Mouse (Mus musculus) brain, embryonic 14.5 days (tissue): Measurements from ENCODE around the gene Lrrc17. TPM values are rescaled to one million over a fixed set of nuclear protein-coding genes. Genes with fewer than 3 reads are reported as not detected.
"Not testable (repeated sequence)": the region's sequence is repeated elsewhere in the genome, so short reads cannot be mapped to it uniquely, and the experiment has no call there.

Experiments used
- DNase-seq: peaks from one replicate; pipeline ENCODE4 v3.0.0-alpha.2; 2011; ENCODE audit warnings: low read depth
- CTCF ChIP-seq: fragments of 200-500 bp; IDR thresholded peaks from 2 replicates; pipeline ENCODE4 v1.5.1; 2012; ENCODE audit warnings: inconsistent platforms, mild to moderate bottlenecking, moderate library complexity, borderline replicate concordance; ENCODE audit not compliant: insufficient read depth, insufficient read length; ENCODE audit errors: extremely low read depth
- POLR2A ChIP-seq: fragments of 200-500 bp; IDR thresholded peaks from 2 replicates; pipeline ENCODE4 v1.6.1; 2012; ENCODE audit warnings: mild to moderate bottlenecking, inconsistent platforms, borderline replicate concordance; ENCODE audit not compliant: poor library complexity, insufficient read depth, insufficient read length, severe bottlenecking; ENCODE audit errors: extremely low read depth
- polyA plus RNA-seq: library from polyadenylated mRNA; depleted of rRNA; stranded (reverse); fragments of >200 nt; gene quantifications from 2 replicates; pipeline ENCODE4 v1.2.3, GENCODE M21; 2012

The Lrrc17 gene
- polyA plus RNA-seq, 1 experiment: 12.2 TPM

- peak; percentile 17 for DNase-seq
- TF ChIP-seq POLR2A (no peak), CTCF (no peak)
Observed at GRCm38 (mm10) chr5:21574386-21575209, 31.2 kb downstream of the Lrrc17 start.

- no peak for TF ChIP-seq CTCF
- TF ChIP-seq POLR2A: no peak
- DNase-seq: no peak
Observed at GRCm38 (mm10) chr5:21575210-21575550, 31.8 kb downstream of the Lrrc17 start.

- no peak for TF ChIP-seq CTCF
- DNase-seq: no peak
Observed at GRCm38 (mm10) chr5:21578136-21578535, 34.8 kb downstream of the Lrrc17 start.

GRCm38 (mm10) chr5:21586763-21587162 lies 43.4 kb downstream of the Lrrc17 start:
- peak; percentile 53 for DNase-seq
- TF ChIP-seq CTCF (peak; percentile 63), POLR2A (no peak)

- TF ChIP-seq CTCF (no peak), POLR2A (no peak)
Observed at GRCm38 (mm10) chr5:21587683-21588082, 44.3 kb downstream of the Lrrc17 start.

DNA sequence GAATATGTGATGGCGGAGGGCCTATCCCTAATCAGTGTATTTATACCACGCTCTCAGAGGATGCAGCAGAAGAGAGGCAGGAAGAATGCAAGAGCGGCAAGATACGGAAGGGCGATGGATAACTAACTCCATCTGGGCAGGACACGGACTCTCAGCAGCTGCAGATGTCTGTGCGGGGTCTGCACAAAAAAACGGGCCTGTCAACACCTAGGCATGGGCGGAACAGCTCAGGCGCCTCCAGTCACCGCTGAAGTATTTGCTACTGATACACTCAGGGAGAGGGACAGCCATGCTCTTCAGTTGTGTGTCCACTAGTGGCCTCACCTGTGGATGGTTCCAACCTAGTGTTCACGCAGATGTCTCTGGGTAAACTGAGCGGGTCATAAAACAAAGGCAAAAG lies 44.9 kb downstream of the Lrrc17 start:
- TF ChIP-seq POLR2A: no peak
- no peak for TF ChIP-seq CTCF
- no peak for DNase-seq

More at GRCm38 (mm10) chr5:21587683-21588082, 44.3 kb downstream of the Lrrc17 start:
- DNase-seq: no peak

- no peak for TF ChIP-seq CTCF
- TF ChIP-seq POLR2A: no peak
- DNase-seq: no peak
Observed at GRCm38 (mm10) chr5:21592106-21592505, 48.7 kb downstream of the Lrrc17 start.

DNA sequence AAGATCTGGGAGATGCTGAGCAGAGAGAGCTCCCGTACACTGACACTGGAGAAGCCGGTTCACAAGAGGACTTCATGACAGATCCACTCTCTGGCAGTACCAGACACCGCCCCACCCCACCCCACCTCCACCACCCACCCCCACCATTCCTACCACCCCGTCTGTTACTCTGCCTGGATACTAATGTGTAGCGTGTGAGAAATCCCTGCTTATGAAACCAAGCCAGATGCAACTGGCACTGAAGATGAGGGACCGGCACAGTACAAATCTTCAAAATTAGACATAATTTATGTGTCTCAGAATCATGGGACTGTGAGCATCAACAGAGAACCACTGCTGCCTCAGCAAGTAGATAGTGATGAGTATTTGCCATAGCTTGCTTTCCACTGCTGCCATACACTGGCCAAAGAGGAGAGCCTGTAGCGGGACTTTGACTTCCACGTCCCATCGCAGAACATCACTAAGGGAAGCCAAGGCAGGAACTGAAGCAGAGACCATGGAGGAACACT lies 49.9 kb downstream of the Lrrc17 start:
- DNase-seq: no peak

GRCm38 (mm10) chr5:21599536-21599935 lies 56.2 kb downstream of the Lrrc17 start:
- DNase-seq: not testable (repeated sequence)

More for the DNA sequence above, 49.9 kb downstream of the Lrrc17 start:
- no peak for TF ChIP-seq POLR2A
- TF ChIP-seq CTCF: no peak

- TF ChIP-seq CTCF (no peak), POLR2A (no peak)
- DNase-seq: no peak
Observed at GRCm38 (mm10) chr5:21599961-21600360, 56.6 kb downstream of the Lrrc17 start.

DNA sequence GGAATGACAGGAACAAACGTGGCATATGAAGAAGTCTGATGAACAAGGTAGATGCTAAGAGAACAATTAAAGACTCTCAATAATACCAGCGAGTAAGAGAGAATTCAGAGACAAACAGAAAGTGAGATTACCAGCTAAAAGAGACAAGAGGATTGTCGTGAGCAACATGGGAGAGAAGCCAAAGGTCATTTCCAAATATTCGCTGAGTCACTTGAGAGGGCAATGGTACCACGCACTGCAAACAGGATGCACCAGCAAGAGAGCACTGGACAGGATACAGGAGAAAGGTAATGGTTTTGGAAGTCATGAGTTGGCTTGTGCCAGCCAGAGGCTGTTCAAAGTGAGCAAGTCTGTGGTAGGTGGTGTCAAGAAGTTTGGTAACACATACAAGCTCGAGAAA lies 62.6 kb downstream of the Lrrc17 start:
- DNase-seq: no peak
- TF ChIP-seq CTCF (no peak), POLR2A (no peak)

DNA sequence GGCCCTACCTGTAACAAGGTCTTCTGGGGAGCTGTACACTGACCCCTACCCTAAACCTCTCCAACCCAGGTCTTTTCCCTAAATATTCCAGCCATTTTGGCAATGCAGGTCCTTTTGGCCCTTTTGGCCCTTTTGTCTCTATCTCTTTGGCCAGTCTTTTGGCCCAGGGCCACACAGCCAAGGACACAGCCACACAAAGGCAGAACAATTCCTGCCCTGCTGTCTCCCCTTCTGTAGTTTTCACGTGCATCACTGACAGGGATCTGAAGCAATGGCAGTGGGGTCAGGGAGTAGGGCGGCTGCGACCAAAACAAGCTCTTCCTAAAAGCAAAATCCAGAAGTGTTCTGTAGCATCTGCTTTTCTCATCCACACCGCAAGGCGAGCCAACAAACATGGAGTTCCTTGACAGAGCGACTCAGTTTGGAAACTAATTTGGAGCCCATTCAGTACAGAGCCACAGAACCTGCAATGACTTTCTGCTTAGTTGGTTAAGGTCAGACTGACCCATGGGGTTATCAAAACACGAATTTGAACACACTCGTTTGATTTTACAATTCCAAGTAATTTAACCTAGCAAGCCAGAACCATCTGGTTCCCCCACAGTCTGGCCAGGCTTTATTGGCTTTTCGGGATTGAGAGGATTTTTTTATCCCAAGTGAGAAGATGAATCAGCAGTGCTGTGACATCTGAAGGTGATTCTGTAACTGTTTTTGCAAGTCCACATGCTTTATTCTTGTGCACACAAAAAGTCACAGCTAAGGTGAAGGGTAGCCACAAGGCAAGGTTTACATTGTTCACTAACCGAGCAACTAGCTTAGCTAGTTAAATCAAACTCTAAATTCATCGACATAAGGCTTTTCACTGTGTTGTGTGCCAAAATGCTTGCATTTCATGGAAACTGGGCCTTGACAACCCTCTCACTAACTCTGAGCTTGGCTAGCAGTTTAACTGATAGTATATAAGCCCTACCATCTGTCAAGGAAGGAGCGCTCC lies 65.2 kb downstream of the Lrrc17 start:
- peak; percentile 71 for DNase-seq
- TF ChIP-seq CTCF (no peak), POLR2A (no peak)

DNA sequence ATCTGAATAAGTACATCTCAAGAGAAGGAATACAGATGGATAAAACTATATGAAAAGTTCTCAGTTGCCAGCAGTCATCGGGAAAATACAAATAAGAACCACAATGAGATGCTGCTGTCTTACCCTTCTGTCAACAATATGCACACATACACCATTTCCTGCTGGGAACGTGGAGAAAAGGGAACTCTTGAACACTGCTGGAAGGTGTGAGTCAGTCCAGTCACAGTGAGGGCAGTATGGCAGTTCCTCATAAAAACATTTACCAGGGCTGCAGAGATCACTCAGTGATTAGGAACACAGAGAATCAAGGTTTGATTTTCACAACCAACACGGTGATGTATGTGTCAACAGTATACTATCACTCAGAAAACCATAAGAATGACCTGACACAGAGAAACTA lies 67.6 kb downstream of the Lrrc17 start:
- no peak for DNase-seq
- no peak for TF ChIP-seq CTCF
- TF ChIP-seq POLR2A: no peak

DNA sequence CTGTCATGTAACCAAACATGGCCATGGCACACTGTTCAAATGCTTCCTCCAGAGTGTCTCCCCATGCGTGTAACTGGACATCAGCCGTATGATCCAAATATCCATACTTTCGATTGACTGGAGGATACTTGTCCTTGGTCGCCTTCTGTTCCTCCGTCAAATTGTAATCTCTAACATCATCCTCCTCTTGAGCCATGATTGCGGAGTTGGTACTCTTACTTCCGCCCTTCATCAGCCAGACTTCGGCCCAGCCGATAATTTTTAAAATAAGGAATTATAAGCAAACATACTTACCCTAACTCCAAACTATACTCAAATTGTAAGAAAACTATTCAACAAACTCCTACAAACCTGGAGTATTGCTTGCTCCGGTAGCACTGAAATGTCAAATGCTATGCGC lies 70.9 kb downstream of the Lrrc17 start:
- not testable (repeated sequence) for DNase-seq
